Comparison of ENCODE assay signal across 8 mouse cellular contexts in genomic region chr2:164441731-164442130, GRCm38 (mm10). TPM values are rescaled to one million over a fixed set of nuclear protein-coding genes. Genes with fewer than 3 reads are reported as not detected.
DNase-seq lines count a peak whose midpoint lies in the region; ATAC-seq and TF ChIP-seq lines count a peak whose summit lies in the region.

No protein-coding gene starts in this region.

- H3K36me3 ChIP-seq in lung, embryonic 16.5 days (ENCODE audit: control insufficient read depth, insufficient read depth, low read length) = no peaks in the 10 kb centered on the region
- H3K36me3 ChIP-seq in limb, embryonic 14.5 days (ENCODE audit: control insufficient read depth, insufficient read depth, low read length) = no peaks in the 10 kb centered on the region
- no peaks in the 10 kb centered on the region for H3K36me3 ChIP-seq in stomach, embryonic 16.5 days (ENCODE audit: control insufficient read depth, insufficient read depth, low read length)

- DNase-seq in cerebellum, adult 2 months = no peak
- DNase-seq in cerebellum, postnatal 25 days = no peak
- DNase-seq in lung, postnatal 14 days = no peak
- no peak for DNase-seq in limb, embryonic 14.5 days (ENCODE audit: low spot score)
- DNase-seq in left cerebral cortex, adult 9 months (ENCODE audit: low spot score in 2 of 2) = no peak

- WGBS in cerebellum, adult 2 months = 43% methylated on average over 7 of the region's 7 CpGs
- WGBS in lung, embryonic 16.5 days = 29% methylated on average over 7 of the region's 7 CpGs
- WGBS in limb, embryonic 14.5 days = 23% methylated on average over 7 of the region's 7 CpGs
- 30% methylated on average over 7 of the region's 7 CpGs for WGBS in stomach, embryonic 16.5 days

- peak overlapping the region; percentile 50; the same call in 1 of the 2 replicates for H3K27ac ChIP-seq in cerebellum, adult 2 months (ENCODE audit: insufficient read depth, low read length)
- H3K27ac ChIP-seq in lung, embryonic 16.5 days (ENCODE audit: low read length) = peak overlapping the region; percentile 85
- H3K27ac ChIP-seq in limb, embryonic 14.5 days (replicated peaks; ENCODE audit: low read depth, low read length) = no peak overlapping the region
- peak overlapping the region; percentile 86 for H3K27ac ChIP-seq in stomach, embryonic 16.5 days (ENCODE audit: low read length)

- H3K4me1 ChIP-seq in cerebellum, adult 2 months (ENCODE audit: control insufficient read depth, insufficient read depth, low read length) = no peaks in the 10 kb centered on the region
- H3K4me1 ChIP-seq in lung, embryonic 16.5 days (replicated peaks; ENCODE audit: control insufficient read depth, insufficient read depth, low read length) = peaks cover 33% of the 10 kb centered on the region
- H3K4me1 ChIP-seq in limb, embryonic 14.5 days (ENCODE audit: control insufficient read depth, insufficient read depth, low read length) = peaks cover 48% of the 10 kb centered on the region
- H3K4me1 ChIP-seq in stomach, embryonic 16.5 days (ENCODE audit: control insufficient read depth, insufficient read depth, low read length) = peaks cover 46% of the 10 kb centered on the region

- H3K4me2 ChIP-seq in lung, embryonic 16.5 days (ENCODE audit: low read depth, low read length) = peak overlapping the region; percentile 66
- peak overlapping the region; percentile 90 for H3K4me2 ChIP-seq in limb, embryonic 14.5 days (replicated peaks; ENCODE audit: low read depth, low read length, severe bottlenecking)
- H3K4me2 ChIP-seq in stomach, embryonic 16.5 days (ENCODE audit: low read depth, low read length) = peak overlapping the region; percentile 60

- H3K27me3 ChIP-seq in cerebellum, adult 2 months (ENCODE audit: control insufficient read depth, insufficient read depth, low read length) = no peaks in the 10 kb centered on the region
- no peaks in the 10 kb centered on the region for H3K27me3 ChIP-seq in lung, embryonic 16.5 days (ENCODE audit: control insufficient read depth, insufficient read depth, low read depth, low read length)
- no peaks in the 10 kb centered on the region for H3K27me3 ChIP-seq in limb, embryonic 14.5 days (ENCODE audit: control insufficient read depth, insufficient read depth, low read length)
- no peaks in the 10 kb centered on the region for H3K27me3 ChIP-seq in stomach, embryonic 16.5 days (ENCODE audit: control insufficient read depth, insufficient read depth, low read length)

- peak overlapping the region; percentile 45 for H3K4me3 ChIP-seq in cerebellum, adult 2 months (replicated peaks; ENCODE audit: insufficient read depth, low read depth, low read length)
- H3K4me3 ChIP-seq in lung, embryonic 16.5 days (ENCODE audit: low read length) = peak overlapping the region; percentile 77
- H3K4me3 ChIP-seq in limb, embryonic 14.5 days (replicated peaks; ENCODE audit: low read length) = peak overlapping the region; percentile 63
- peak overlapping the region; percentile 70 for H3K4me3 ChIP-seq in stomach, embryonic 16.5 days (replicated peaks; ENCODE audit: low read length)

- no peak for TF ChIP-seq POLR2A in cerebellum, adult 2 months (IDR thresholded peaks at IDR 0.05; ENCODE audit: borderline replicate concordance, insufficient read depth, low read length)
- no peak for TF ChIP-seq POLR2A in limb, embryonic 14.5 days (IDR thresholded peaks at IDR 0.05; ENCODE audit: borderline replicate concordance, extremely low read depth, insufficient read depth, insufficient read length)

- peak overlapping the region; percentile 92 for H3K9ac ChIP-seq in lung, embryonic 16.5 days (ENCODE audit: low read length)
- H3K9ac ChIP-seq in limb, embryonic 14.5 days (ENCODE audit: low read depth, low read length, severe bottlenecking) = peak overlapping the region; percentile 79
- H3K9ac ChIP-seq in stomach, embryonic 16.5 days (ENCODE audit: low read length) = peak overlapping the region; percentile 81

- ATAC-seq in lung, embryonic 16.5 days (ENCODE audit: low read depth) = no peak
- ATAC-seq in limb, embryonic 14.5 days (ENCODE audit: low FRiP score, low read depth) = no peak
- no peak for ATAC-seq in stomach, embryonic 16.5 days (ENCODE audit: insufficient read depth, low FRiP score)
- no peak for ATAC-seq in cerebellum, adult (ENCODE audit: insufficient number of reproducible peaks, low FRiP score, low TSS enrichment)

- no peaks in the 10 kb centered on the region for H3K9me3 ChIP-seq in lung, embryonic 16.5 days (ENCODE audit: control insufficient read depth, low read length)
- no peaks in the 10 kb centered on the region for H3K9me3 ChIP-seq in limb, embryonic 14.5 days (ENCODE audit: control insufficient read depth, low read length)
- H3K9me3 ChIP-seq in stomach, embryonic 16.5 days (replicated peaks; ENCODE audit: control insufficient read depth, low read length) = no peaks in the 10 kb centered on the region

- TF ChIP-seq CTCF in cerebellum, adult 2 months (IDR thresholded peaks at IDR 0.05; ENCODE audit: borderline replicate concordance, insufficient read depth, low read depth, low read length) = no peak

RNA-seq across cellular contexts. Expression of gene Sdc4, which starts 2.0 kb away (rescaled TPM):
- polyA plus RNA-seq in cerebellum, adult 2 months (2012; rRNA removed) = 65.7 and 69.5 TPM in 2 replicates
- 226 and 247 TPM in 2 replicates for polyA plus RNA-seq in lung, embryonic 16.5 days (2015; fragmentation: Nextera tagmentation; extraction: Ambion mirVana)
- 27.4 and 29.7 TPM in 2 replicates for polyA plus RNA-seq in limb, embryonic 14.5 days (2012; rRNA removed)
- polyA plus RNA-seq in limb, embryonic 14.5 days (2014; fragmentation: Nextera tagmentation; extraction: Ambion mirVana) = 65.9 and 68.2 TPM in 2 replicates
- polyA plus RNA-seq in stomach, embryonic 16.5 days (2015; fragmentation: Nextera tagmentation; extraction: Ambion mirVana) = 150 and 173 TPM in 2 replicates

RNA-seq across cellular contexts. Expression of gene Sys1, which starts 15.0 kb away (rescaled TPM):
- 73.7 and 75.4 TPM in 2 replicates for polyA plus RNA-seq in cerebellum, adult 2 months (2012; rRNA removed)
- 59.9 and 62.3 TPM in 2 replicates for polyA plus RNA-seq in lung, embryonic 16.5 days (2015; fragmentation: Nextera tagmentation; extraction: Ambion mirVana)
- polyA plus RNA-seq in limb, embryonic 14.5 days (2012; rRNA removed) = 48.4 and 68.8 TPM in 2 replicates
- 73.1 TPM in 2 replicates for polyA plus RNA-seq in limb, embryonic 14.5 days (2014; fragmentation: Nextera tagmentation; extraction: Ambion mirVana)
- 48.1 and 49.4 TPM in 2 replicates for polyA plus RNA-seq in stomach, embryonic 16.5 days (2015; fragmentation: Nextera tagmentation; extraction: Ambion mirVana)

RNA-seq across cellular contexts. Expression of gene Gm20458, which starts 19.0 kb away (rescaled TPM):
- polyA plus RNA-seq in cerebellum, adult 2 months (2012; rRNA removed) = 16.7 and 21.0 TPM in 2 replicates
- 7.9 and 15.2 TPM in 2 replicates for polyA plus RNA-seq in lung, embryonic 16.5 days (2015; fragmentation: Nextera tagmentation; extraction: Ambion mirVana)
- polyA plus RNA-seq in limb, embryonic 14.5 days (2012; rRNA removed) = 9.0 and 10.4 TPM in 2 replicates
- polyA plus RNA-seq in limb, embryonic 14.5 days (2014; fragmentation: Nextera tagmentation; extraction: Ambion mirVana) = 12.2 and 14.3 TPM in 2 replicates
- 17.2 and 19.2 TPM in 2 replicates for polyA plus RNA-seq in stomach, embryonic 16.5 days (2015; fragmentation: Nextera tagmentation; extraction: Ambion mirVana)

RNA-seq across cellular contexts. Expression of gene Trp53tg5, which starts 31.8 kb away (rescaled TPM):
- not detected in 2 replicates for polyA plus RNA-seq in cerebellum, adult 2 months (2012; rRNA removed)
- not detected in 2 replicates for polyA plus RNA-seq in lung, embryonic 16.5 days (2015; fragmentation: Nextera tagmentation; extraction: Ambion mirVana)
- polyA plus RNA-seq in limb, embryonic 14.5 days (2012; rRNA removed) = not detected in 2 replicates
- 0.22 TPM in 1 of 2 replicates, not detected in the other for polyA plus RNA-seq in limb, embryonic 14.5 days (2014; fragmentation: Nextera tagmentation; extraction: Ambion mirVana)
- polyA plus RNA-seq in stomach, embryonic 16.5 days (2015; fragmentation: Nextera tagmentation; extraction: Ambion mirVana) = not detected in 2 replicates

RNA-seq across cellular contexts. Expression of gene Matn4, which starts 36.8 kb away (rescaled TPM):
- polyA plus RNA-seq in cerebellum, adult 2 months (2012; rRNA removed) = 5.5 and 5.9 TPM in 2 replicates
- polyA plus RNA-seq in lung, embryonic 16.5 days (2015; fragmentation: Nextera tagmentation; extraction: Ambion mirVana) = 46.8 and 54.9 TPM in 2 replicates
- 362 and 495 TPM in 2 replicates for polyA plus RNA-seq in limb, embryonic 14.5 days (2012; rRNA removed)
- 30.2 and 39.9 TPM in 2 replicates for polyA plus RNA-seq in limb, embryonic 14.5 days (2014; fragmentation: Nextera tagmentation; extraction: Ambion mirVana)
- 6.4 and 8.9 TPM in 2 replicates for polyA plus RNA-seq in stomach, embryonic 16.5 days (2015; fragmentation: Nextera tagmentation; extraction: Ambion mirVana)
